9 mouse cellular contexts compared by ENCODE assay signal in the genomic region with DNA sequence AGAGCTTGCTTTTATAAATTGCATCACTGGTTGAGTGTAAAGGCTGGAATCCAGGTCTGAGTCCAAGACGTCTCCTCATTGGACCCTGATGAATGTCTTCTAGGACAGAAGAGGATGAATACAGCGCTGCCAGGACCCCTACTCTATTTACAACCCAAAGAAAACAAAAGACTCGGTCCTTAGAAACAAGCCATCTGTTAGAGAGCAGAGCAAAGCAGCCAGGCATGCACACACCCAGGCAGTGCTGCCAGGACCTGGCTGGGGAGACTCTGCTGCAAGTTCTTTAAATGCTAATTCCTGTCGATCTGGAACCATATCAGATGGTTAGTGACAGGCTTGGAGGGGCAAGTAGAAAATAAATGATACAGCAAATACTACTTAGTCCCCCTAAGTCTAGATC.
DNase-seq lines count a peak whose midpoint lies in the region; ATAC-seq and TF ChIP-seq lines count a peak whose summit lies in the region.
"Had no signal": no experiment of that assay in that cellular context is flagged by ENCODE, and none has a peak within 500 bp of the region (broad histone marks: within the 10 kb centered on the region; RNA-seq: fewer than 3 reads in every experiment).

No protein-coding gene starts in this region.

- H3K4me2 ChIP-seq in forebrain, embryonic 15.5 days (replicated peaks), result no peak overlapping the region
- H3K4me2 ChIP-seq in midbrain, embryonic 11.5 days, result no peak overlapping the region
- H3K4me2 ChIP-seq in intestine, postnatal 0 days (replicated peaks; ENCODE audit: low read depth), result no peak overlapping the region
- H3K4me2 ChIP-seq: liver, embryonic 13.5 days had no signal

- WGBS in forebrain, embryonic 15.5 days, result 2% methylated on average over 4 of the region's 4 CpGs
- WGBS in midbrain, embryonic 11.5 days, result 4% methylated on average over 4 of the region's 4 CpGs
- WGBS in intestine, postnatal 0 days, result 35% methylated on average over 4 of the region's 4 CpGs

- H3K4me3 ChIP-seq in forebrain, embryonic 15.5 days, result no peak overlapping the region
- no peak overlapping the region for H3K4me3 ChIP-seq in midbrain, embryonic 11.5 days (ENCODE audit: low read depth, low read length)
- H3K4me3 ChIP-seq in intestine, postnatal 0 days (ENCODE audit: low read depth, low read length), result no peak overlapping the region
- H3K4me3 ChIP-seq: liver, embryonic 13.5 days had no signal

- ATAC-seq in forebrain, embryonic 15.5 days (replicated peaks), result peak; percentile 95
- ATAC-seq in midbrain, embryonic 11.5 days (ENCODE audit: low FRiP score), result peak; percentile 83
- ATAC-seq in intestine, postnatal 0 days, result no peak

- H3K4me1 ChIP-seq in forebrain, embryonic 15.5 days, result peaks cover 20% of the 10 kb centered on the region
- no peaks in the 10 kb centered on the region for H3K4me1 ChIP-seq in midbrain, embryonic 11.5 days (ENCODE audit: control insufficient read depth, insufficient read depth, low read length)
- no peaks in the 10 kb centered on the region for H3K4me1 ChIP-seq in intestine, postnatal 0 days (replicated peaks; ENCODE audit: control insufficient read depth, insufficient read depth, low read length)
- H3K4me1 ChIP-seq: liver, embryonic 13.5 days had no signal

- H3K27me3 ChIP-seq in forebrain, embryonic 15.5 days, result no peaks in the 10 kb centered on the region
- no peaks in the 10 kb centered on the region for H3K27me3 ChIP-seq in midbrain, embryonic 11.5 days (ENCODE audit: control insufficient read depth, insufficient read depth, low read length)
- no peaks in the 10 kb centered on the region for H3K27me3 ChIP-seq in intestine, postnatal 0 days (replicated peaks; ENCODE audit: control insufficient read depth, insufficient read depth, low read length)
- H3K27me3 ChIP-seq: liver, embryonic 13.5 days had no signal

- DNase-seq in right cerebral cortex, postnatal 4 days, result peak; percentile 20
- no peak for DNase-seq in right cerebral cortex, postnatal 14 days
- DNase-seq in midbrain, embryonic 11.5 days (ENCODE audit: low spot score, missing footprints), result no peak
- no peak for DNase-seq in gastrocnemius, postnatal 36 days
- no peak for DNase-seq in gastrocnemius, adult 18-20 months (ENCODE audit: low spot score)
- DNase-seq in lung, postnatal 4 days, result no peak
- DNase-seq: liver, embryonic 13.5 days had no signal

- no peaks in the 10 kb centered on the region for H3K36me3 ChIP-seq in forebrain, embryonic 15.5 days
- H3K36me3 ChIP-seq in midbrain, embryonic 11.5 days (ENCODE audit: control insufficient read depth, insufficient read depth, low read length), result no peaks in the 10 kb centered on the region
- no peaks in the 10 kb centered on the region for H3K36me3 ChIP-seq in intestine, postnatal 0 days (ENCODE audit: control insufficient read depth, insufficient read depth)
- H3K36me3 ChIP-seq: liver, embryonic 13.5 days had no signal

- no peak overlapping the region for H3K9ac ChIP-seq in forebrain, embryonic 15.5 days (replicated peaks)
- no peak overlapping the region for H3K9ac ChIP-seq in midbrain, embryonic 11.5 days (ENCODE audit: low read length)
- H3K9ac ChIP-seq in intestine, postnatal 0 days (ENCODE audit: low read depth, low read length), result no peak overlapping the region
- H3K9ac ChIP-seq: liver, embryonic 13.5 days had no signal

- intact Hi-C loops in gastrocnemius, postnatal 36 days (cut with DNase I), result no loop called here

- TF ChIP-seq CTCF in intestine, postnatal 0 days (IDR thresholded peaks at IDR 0.05; ENCODE audit: low read depth), result no peak

- no peaks in the 10 kb centered on the region for H3K9me3 ChIP-seq in forebrain, embryonic 15.5 days
- H3K9me3 ChIP-seq in midbrain, embryonic 11.5 days (ENCODE audit: control insufficient read depth, low read length), result no peaks in the 10 kb centered on the region
- no peaks in the 10 kb centered on the region for H3K9me3 ChIP-seq in intestine, postnatal 0 days (ENCODE audit: control insufficient read depth)
- H3K9me3 ChIP-seq: liver, embryonic 13.5 days had no signal

- peak overlapping the region; percentile 78 for H3K27ac ChIP-seq in forebrain, embryonic 15.5 days (replicated peaks)
- H3K27ac ChIP-seq in midbrain, embryonic 11.5 days (ENCODE audit: low read depth, low read length), result no peak overlapping the region
- no peak overlapping the region for H3K27ac ChIP-seq in intestine, postnatal 0 days (ENCODE audit: low read depth, low read length)
- H3K27ac ChIP-seq: liver, embryonic 13.5 days had no signal
